Mouse (Mus musculus): ENCODE measurements around the gene Pcx. TPM values are rescaled to one million over a fixed set of nuclear protein-coding genes. Genes with fewer than 3 reads are reported as not detected.

Pcx gene
- total RNA-seq, 1 experiment from 2014 or later, result not detected

DNA sequence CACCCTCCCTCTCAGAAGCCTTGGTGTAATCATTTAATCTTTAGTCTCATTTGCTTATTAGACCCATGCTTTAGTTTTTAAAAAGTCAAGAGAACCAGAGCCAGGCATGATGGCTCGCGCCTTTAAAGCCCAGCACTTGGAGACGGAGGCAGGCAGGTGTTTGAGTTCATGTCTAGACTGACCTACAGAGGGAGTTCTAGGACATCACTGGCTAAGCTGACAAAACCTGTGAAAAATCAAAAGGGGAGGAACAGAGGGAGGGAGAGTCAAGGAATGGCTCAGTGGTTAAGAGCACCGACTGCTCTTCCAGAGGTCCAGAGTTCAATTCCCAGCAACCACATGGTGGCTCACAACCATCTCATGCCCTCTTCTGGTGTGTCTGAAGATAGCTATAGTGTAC, 125.7 kb downstream of the Pcx start:
- no peak for ATAC-seq (replicated peaks; ENCODE audit: insufficient number of reproducible peaks, low FRiP score, low TSS enrichment, poor library complexity, severe bottlenecking)

DNA sequence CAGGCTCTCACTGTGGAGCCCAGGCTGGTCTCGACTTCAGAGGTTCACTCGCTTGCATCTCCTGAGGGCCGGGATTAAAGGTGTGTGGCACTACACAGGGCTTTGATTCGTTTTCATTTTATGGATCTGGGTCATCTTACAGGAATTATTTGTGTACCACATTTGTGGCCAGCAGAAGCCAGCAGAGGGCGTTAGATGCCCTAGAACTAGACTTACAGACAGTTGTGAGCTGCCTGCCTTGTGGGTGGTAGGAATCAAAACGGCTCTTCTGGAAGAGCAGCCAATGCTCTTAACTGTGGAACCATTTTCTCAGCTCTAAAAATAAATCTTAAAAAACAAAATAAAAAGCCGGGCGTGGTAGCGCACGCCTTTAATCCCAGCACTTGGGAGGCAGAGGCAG, 134.0 kb downstream of the Pcx start:
- ATAC-seq (replicated peaks; ENCODE audit: insufficient number of reproducible peaks, low FRiP score, low TSS enrichment, poor library complexity, severe bottlenecking), result no peak

DNA sequence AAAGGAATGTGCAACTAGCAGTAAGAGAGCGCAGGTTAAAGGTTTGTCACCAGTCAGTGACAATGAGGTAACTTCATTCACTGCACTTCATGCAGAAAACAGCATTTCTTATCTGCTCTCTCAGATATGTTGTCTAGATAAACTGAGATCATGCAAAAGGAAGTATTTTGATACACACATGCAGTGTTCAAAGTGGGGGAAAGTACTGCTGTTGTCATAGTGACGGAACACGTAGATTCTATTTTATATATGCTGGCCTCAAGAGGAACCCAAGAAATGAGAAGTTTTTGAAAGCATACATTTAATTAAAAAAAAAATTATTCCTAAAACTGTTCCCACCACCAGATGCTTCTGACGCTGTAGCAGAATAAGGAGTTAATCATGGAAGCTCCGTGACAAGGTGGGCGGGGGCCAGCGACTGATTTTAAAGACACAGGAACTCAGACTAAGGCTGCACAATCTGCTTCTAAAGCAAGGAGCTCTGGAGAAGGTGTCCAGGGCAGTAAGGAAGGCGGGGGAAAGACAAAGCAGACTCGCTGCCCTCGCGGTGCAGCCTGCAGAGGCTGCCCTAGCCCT, 136.7 kb downstream of the Pcx start:
- no peak for ATAC-seq (replicated peaks; ENCODE audit: insufficient number of reproducible peaks, low FRiP score, low TSS enrichment, poor library complexity, severe bottlenecking)

DNA sequence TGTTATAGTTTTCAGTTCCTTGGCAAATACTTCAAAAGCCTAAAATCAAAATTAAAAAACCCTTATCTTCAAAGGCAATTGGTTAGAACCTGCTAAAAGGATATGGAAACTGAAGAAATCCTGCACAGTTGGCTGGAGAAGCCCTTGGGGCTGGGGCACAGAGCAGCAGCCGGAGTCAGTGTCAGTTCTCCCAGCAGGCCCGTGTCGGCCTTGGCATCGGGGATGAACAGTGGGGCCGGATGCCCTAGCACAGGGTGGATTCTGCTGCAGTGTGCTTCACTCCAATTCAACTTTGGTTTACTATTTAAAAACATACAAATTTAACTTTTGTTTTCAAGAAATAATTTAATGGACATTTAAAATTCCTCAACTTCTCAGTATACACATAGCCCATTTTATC, 147.9 kb downstream of the Pcx start:
- no peak for ATAC-seq (replicated peaks; ENCODE audit: insufficient number of reproducible peaks, low FRiP score, low TSS enrichment, poor library complexity, severe bottlenecking)

DNA sequence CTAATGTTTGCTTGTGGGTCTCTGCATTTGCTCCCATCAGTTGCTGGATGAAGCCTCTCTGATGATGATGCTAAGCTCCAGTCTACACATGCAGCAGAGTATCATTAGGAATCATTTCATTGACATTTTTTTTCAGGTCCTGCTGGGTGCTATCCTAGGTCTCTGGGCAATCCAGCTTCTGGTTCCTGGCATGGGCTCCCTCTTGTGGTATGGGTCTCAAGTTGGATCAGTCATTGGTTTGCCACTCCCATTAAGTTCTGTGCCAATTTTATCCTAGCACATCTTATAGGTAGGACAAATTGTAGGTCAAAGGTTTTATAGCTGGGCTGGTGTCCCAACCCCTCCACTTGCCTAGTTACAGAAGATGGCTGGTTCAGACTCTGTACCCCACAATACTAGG, 156.5 kb downstream of the Pcx start:
- ATAC-seq (replicated peaks; ENCODE audit: insufficient number of reproducible peaks, low FRiP score, low TSS enrichment, poor library complexity, severe bottlenecking), result no peak

DNA sequence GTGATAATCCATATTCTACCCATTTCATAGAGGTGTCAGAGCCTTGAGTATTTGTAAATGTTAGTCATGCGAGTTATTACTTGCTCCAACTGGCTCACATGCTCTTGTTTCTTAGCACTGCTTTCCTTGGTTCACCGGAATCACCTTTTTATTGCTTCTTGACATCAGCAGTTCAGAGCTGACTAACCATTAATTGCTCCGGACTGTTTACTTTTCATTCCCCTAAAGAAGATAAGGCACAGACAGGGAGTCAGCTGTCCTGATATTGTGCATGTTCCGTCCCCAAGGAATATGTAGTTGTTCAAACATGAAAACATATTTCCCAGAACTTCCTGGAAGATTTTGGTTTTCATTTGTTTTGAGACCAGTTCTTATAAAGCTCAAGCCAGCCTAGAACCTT, 160.5 kb downstream of the Pcx start:
- ATAC-seq (replicated peaks; ENCODE audit: insufficient number of reproducible peaks, low FRiP score, low TSS enrichment, poor library complexity, severe bottlenecking), result no peak

Other genes with a start within 250 kb of the Pcx start
- 23.7 to 30.6 TPM (median 27.0 TPM) in 3 replicates for gene Ssh3, start 241.3 kb upstream of the Pcx start, total RNA-seq (2017)
- gene Ankrd13d, start 227.3 kb upstream of the Pcx start, total RNA-seq (2017), result 2.4 to 21.5 TPM (median 12.0 TPM) in 3 replicates
- 270 to 475 TPM (median 366 TPM) in 3 replicates for gene Grk2, start 204.2 kb upstream of the Pcx start, total RNA-seq (2017)
- gene Kdm2a, start 112.2 kb upstream of the Pcx start, total RNA-seq (2017), result 109 to 142 TPM (median 139 TPM) in 3 replicates
- not detected in 3 replicates for gene Rhod, start 71.0 kb upstream of the Pcx start, total RNA-seq (2017)
- not detected in 3 replicates for gene Syt12, start 33.0 kb upstream of the Pcx start, total RNA-seq (2017)
- not detected in 3 replicates for gene 2010003K11Rik, start 11.9 kb upstream of the Pcx start, total RNA-seq (2017)
- gene Lrfn4, start 105.2 kb downstream of the Pcx start, total RNA-seq (2017), result not detected in 3 replicates
- 16.7 to 27.3 TPM (median 27.2 TPM) in 3 replicates for gene Rce1, start 115.2 kb downstream of the Pcx start, total RNA-seq (2017)
- gene Gm960, start 188.2 kb downstream of the Pcx start, total RNA-seq (2017), result not detected in 3 replicates
- not detected in 3 replicates for gene Sptbn2, start 200.7 kb downstream of the Pcx start, total RNA-seq (2017)
- gene Rbm4b, start 246.0 kb downstream of the Pcx start, total RNA-seq (2017), result 12.2 to 30.8 TPM (median 24.9 TPM) in 3 replicates

Measured in monocyte, adult 5-6 weeks (primary cell).